Mouse (Mus musculus): ENCODE results near the gene Cd63.
A peak's percentile ranks its signal among the peaks of the same experiment; 100 is the strongest.

Gene Cd63

DNA sequence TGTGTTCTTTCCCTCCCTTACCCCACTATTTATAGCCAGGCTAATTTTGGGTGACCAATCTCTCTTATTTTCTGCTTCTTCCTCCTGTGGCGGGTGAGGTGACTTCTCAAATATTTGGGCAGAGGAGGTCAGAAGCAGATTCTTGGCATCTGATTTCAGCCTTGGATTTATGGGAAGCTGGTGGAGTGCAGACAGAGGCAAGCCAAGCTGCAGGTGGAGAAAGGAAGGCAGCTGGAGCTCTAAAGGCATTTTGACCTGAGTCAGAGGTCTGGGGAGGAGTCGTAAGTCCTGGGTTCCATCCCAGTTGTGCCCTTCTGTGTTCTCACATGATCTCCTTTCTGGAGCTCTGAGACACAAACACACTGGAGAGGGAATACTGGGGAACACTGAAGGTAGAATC, 30.7 kb downstream of the Cd63 start:
- DNase-seq = no peak

DNA sequence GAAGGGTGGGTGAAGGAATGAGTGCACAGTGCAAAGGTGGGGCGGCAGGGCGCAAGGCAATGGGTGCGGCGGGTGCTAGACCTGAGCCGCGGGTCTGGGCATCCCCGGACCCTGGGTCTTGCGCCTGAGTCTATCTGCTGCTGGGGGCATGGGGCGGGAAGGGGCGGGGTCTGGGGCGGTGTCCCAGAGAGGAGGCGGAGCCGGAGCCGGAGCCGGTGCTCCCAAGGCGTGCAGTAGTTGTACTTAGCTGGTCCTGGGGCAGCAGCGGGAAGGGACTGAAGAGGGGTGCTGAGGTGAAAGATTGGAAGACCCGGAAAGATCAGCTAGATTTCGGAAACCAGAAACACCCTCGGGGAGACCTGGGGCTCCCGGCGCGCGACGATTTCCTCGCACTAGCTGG, 32.8 kb downstream of the Cd63 start, which contains the start of gene Itga7:
TSS of gene Itga7 (plus strand) at position 245 of the 400 bp plus-strand sequence.
- DNase-seq = no peak

DNA sequence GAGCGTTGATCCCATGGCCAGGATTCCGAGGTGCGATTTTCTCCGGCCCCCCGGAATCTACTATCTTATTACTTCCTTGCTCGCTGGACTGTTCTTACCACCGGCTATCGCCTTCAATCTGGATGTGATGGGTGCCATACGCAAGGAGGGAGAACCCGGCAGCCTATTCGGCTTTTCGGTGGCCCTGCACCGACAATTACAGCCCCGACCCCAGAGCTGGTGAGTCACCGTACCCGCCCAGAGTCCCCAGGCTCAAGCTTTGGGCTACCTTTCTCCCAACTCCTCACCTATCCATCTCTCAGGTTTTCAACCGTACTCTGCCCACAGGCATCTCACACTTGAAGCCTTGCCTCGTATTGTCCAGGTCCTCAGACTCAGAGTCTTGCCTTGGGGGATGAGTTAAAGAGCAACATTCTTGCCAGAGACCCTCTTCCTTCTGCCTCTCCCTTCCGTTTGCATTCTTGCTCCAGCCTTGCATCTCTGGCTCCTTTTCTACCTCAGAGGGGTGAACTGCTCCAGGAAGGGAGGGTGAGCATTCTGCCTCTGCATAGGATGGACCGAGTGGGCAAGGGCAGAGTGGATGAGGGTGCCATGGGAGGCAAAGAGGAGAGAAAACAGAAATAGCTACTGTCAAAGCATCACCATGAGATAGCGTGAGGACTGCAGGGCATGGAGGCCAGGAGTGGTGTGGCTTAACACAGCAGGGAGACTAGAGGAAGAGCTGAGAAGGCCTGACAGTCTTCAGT, 33.4 kb downstream of the Cd63 start:
- DNase-seq = no peak

DNA sequence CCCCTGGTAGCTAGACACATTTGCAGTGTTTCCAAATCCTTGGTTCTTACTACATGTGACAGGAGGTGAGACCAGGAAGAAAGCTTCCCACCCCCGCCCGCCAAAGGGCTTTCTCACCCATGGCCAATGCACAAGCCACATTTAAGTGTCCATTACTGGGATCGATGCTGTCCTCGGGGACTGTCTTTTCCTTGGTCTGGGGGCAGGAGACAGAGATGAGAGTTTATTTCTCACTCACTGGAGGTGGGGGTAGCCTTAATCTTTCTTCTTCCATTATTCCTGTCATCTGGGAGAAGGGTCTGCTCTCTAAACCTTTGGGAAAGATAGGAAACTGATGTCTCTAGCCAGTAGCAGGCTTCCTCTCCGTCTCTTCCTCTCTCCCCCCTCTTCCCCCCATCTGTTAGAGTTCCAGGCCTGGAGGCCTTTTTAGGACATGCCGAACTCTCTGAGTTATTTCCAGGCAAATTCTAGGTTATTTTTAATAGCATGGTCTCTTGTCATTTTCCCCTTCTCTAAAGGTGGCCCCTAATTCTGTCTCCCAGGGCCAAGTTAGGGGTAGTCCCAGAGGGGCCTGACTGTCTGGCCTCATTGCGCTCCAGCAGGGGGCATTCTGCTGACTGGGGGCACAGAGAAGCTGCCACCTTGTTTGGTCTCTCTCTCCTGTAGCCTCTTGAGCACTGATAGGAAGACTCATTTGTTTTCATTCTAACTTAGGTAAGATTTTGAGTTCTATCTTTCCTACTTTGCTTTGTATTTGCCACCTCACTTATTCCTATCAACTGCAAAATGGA, 34.4 kb downstream of the Cd63 start:
- DNase-seq = no peak

DNA sequence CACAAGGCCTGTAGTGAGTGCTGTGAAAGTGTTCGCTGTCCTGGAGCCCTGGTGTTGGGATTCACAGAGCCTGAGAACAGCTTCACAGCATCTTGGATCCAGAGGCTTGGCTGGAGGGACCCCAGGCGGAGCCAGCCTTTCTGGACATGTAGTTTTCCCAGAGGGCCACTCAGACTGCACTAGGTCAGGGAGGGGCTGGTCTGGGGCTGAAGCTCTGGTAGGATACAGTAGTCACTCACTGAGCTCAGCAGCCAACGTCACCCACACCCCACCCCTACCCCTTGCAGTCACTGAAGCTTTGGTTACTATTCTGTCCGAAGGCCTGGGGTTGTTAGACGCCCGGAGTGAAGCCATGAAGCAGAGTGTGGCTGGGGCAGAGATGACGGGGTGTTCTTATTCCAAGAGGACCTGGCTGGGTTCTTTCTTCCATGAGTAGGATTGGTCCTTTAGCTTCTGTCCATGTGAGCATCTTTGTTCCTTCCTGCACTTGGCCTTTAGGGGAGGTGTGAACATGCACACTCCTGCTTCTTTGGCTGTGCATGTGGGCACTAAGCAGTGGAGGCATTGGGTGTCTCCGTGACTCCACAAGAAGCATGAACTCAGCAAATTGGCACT, 35.1 kb downstream of the Cd63 start:
- no peak for DNase-seq

DNA sequence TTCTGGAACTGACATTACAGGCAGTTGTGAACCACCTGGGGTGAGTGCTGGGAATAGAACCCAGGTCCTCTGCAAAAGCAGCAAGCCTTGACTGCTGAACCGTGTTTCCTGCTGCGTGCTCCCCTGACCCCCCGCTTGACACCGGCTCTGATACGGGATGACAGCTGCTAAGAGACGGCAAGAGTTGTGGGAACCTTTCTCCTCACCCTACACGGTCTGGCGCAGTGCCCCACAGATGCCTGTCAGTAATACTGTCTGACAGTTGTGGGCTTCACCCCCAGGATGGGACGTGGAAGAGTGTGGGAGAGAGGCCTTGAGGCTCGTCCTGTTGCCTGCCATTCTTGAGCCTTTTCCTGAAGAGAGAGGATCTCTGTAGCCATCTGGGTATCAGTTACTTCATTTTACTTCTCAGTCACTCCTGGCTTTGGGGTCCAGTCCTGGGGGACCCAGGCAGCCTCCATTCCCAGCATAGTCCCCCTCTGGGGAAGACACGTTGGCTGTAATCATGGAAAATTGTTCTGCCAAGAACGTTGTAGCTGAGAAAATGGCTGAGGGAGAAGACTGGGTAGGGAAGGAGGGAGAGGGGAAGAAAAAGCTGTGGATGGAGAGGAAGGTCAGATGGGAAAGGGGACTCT, 37.1 kb downstream of the Cd63 start:
- DNase-seq = no peak

DNA sequence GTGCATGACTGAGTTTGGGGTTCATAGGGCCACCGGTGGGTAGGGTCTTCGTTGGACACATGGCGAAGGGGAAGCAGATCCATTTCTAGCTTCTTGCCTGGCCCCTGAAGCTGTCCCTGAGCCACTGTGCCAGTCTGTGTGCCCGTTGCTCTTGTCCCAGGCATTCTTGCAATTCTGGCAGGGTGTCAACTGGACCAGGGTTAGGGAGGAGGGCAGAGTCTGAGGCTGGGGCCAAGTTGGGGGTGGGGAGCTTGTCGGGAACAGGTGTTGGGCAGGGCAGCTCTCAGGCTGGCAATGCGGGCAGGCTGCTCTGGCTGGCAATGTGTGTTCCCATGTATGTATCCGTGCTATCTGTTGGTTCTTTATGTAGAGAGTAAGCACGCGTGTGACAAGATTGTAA, 37.7 kb downstream of the Cd63 start:
- DNase-seq = peak; percentile 69

DNA sequence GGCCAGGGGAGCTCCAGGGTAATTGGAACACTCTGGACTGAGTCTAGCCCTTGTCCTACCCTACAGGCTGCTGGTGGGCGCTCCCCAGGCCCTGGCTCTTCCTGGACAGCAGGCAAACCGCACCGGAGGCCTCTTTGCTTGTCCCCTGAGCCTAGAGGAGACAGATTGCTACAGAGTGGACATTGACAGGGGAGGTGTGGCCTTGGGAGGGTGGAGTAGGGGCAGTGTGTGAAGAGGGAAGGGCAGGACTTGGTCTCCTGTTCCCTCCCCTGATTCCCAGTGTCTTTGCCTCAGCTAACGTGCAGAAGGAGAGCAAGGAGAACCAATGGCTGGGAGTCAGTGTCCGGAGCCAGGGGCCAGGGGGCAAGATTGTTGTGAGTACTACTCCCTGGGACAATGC, 38.2 kb downstream of the Cd63 start:
- peak; percentile 18 for DNase-seq

DNA sequence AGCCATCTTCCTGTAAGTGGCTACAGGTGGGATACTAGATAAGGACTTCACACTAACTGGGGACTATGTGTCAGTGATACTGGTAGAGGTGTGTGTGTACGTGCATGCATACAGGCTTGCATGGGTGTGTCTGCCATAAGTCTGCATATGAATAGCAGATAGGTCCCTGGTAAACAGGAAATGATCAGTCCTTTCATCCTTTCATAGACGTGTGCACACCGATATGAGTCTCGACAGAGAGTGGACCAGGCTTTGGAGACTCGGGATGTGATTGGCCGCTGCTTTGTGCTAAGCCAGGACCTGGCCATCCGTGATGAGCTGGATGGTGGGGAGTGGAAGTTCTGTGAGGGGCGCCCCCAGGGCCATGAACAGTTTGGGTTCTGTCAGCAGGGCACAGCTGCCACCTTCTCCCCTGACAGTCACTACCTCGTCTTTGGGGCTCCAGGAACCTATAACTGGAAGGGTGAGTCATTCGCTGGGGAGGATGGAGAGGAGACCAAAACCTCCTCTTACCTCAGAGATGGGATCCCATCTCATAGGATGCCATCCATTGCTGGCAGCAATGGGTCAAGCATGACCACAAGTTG, 39.8 kb downstream of the Cd63 start:
- DNase-seq = no peak

- DNase-seq = peak; percentile 56
Observed at GRCm38 (mm10) chr10:128945675-128946074, 44.9 kb downstream of the Cd63 start.

DNA sequence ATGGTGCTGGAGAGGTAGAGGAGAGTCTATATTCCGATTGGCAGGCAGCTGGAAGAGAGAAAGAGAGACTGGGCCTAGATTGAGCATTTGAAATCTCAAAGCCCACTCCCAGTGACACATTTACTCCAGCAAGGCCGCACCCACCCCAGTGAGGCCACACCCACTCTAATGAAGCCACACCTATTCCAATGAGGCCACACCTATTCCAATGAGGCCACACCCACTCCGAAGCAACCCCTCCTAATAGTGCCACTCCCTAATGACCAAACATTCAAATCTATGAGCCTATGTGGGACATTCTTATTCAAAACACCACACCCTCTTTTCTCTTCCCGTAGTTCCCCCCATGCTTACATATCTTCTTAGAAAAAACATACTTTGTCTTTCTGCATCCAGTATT, 46.7 kb downstream of the Cd63 start:
- no peak for DNase-seq

GRCm38 (mm10) chr10:128950208-128950887, 49.6 kb downstream of the Cd63 start:
- no peak for DNase-seq

GRCm38 (mm10) chr10:128958340-128958739, 57.6 kb downstream of the Cd63 start:
- DNase-seq = no peak

DNA sequence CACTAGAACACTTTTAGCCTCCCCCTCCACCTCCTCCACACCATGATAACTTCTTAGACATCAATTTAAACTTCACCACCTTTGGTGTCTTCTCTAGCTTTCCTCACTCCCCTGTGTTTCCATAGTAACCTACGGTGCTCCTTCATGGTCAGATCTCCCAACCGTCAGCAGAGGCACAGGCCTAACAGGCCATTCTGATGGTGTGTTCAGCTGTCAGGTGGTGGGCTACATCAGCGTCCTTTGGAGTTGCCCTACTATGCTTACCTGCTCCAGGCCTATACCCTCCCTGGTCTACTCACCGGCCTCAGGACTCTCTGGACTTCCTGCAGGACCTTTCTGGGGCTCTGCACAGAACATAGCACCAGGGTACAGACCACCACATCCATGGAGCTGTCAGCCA, 59.4 kb downstream of the Cd63 start:
- DNase-seq = no peak

DNA sequence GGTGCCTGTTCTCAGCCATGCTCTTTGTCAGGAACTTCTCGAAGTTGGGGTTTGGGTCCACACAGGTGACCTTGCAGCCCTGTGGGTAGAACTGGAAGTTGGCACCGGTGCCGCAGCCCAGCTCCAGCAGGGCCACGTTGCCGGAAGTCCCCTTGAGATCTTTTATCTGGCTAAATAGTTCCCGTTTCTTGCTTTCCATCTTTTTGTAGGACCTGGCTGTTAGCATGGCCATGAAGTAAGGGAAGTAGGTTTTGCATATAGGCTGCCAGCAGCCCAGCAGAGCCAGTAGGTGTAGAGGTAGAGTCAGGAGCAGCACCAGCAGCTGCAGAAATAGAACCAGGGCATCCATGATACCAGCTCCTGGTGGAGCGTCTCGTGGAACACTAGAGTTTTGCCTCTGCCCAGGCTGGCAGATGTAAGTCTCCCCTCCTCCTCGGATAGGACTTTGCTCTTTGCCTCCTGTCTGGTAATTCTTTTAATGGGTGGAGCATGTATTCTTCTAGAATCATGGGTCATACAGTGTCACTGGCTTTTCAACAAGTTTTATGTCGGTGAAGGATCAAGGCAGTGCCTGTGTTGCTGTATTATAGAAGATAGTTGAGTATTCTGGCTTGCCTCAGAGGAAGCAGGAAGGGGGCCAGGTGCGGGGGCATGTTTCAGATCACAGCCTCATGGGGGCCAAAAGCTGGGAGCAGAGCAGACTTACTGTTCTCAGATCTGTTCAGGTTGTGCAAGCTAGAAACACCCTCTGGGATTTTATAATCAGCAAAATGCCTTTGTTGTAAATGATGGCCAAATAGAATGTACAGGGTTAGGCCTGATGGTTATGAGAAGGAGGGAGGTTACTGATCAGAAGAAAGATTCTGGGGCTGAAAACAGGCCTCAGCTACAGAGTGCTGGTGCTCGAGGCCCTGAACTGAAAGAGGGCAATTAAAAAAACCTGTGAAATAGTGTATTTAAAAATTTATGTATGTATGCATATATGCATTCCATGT, 60.1 kb downstream of the Cd63 start, which contains the start of gene Mettl7b:
TSS of gene Mettl7b (minus strand) at position 399 of the 995 bp plus-strand sequence.
- DNase-seq = no peak

Data from lung, postnatal 10 days (tissue).